Mouse (Mus musculus) layer of hippocampus, adult 18-20 months (tissue): ENCODE measurements around the gene Slfn1. TPM values are rescaled to one million over a fixed set of nuclear protein-coding genes. Genes with fewer than 3 reads are reported as not detected.

ENCODE experiments used
- total RNA-seq, 2 experiments: library from RNA; stranded (reverse); gene quantifications; 2 replicates each; pipeline ENCODE4 v1.2.3; 2021

Gene Slfn1
- total RNA-seq, 2 experiments from 2014 or later, result not detected

Other genes with a start within 250 kb of the Slfn1 start
- 10 to 100 TPM in 1 of 2 experiments, 1 to 10 TPM in 1; 9.7 to 12.0 TPM for gene Rffl, start 245.6 kb upstream of the Slfn1 start, total RNA-seq
- 10 to 100 TPM; 14.7 to 18.0 TPM for gene Rad51d, start 226.2 kb upstream of the Slfn1 start, total RNA-seq
- not detected for gene Fndc8, start 224.7 kb upstream of the Slfn1 start, total RNA-seq
- 10 to 100 TPM; 33.6 to 37.6 TPM for gene Nle1, start 208.4 kb upstream of the Slfn1 start, total RNA-seq
- 1 to 10 TPM in 1 of 2 experiments, under 1 TPM in 1; 0.79 to 1.1 TPM for gene Unc45b, start 206.3 kb upstream of the Slfn1 start, total RNA-seq
- gene Slfn5, start 165.5 kb upstream of the Slfn1 start, total RNA-seq, result 1 to 10 TPM; 2.9 to 3.4 TPM
- gene Slfn9, start 125.0 kb upstream of the Slfn1 start, total RNA-seq, result under 1 TPM; 0.10 to 0.36 TPM
- gene Slfn8, start 96.0 kb upstream of the Slfn1 start, total RNA-seq, result under 1 TPM; 0.32 to 0.46 TPM
- 1 to 10 TPM in 1 of 2 experiments, under 1 TPM in 1; 0.62 to 1.1 TPM for gene Slfn2, start 51.7 kb upstream of the Slfn1 start, total RNA-seq
- gene Slfn4, start 58.3 kb downstream of the Slfn1 start, total RNA-seq, result under 1 TPM in 1 of 2 experiments, not detected in 1; 0.17 TPM
- gene Slfn3, start 74.5 kb downstream of the Slfn1 start, total RNA-seq, result under 1 TPM; 0.48 to 0.52 TPM
- gene Slfn14, start 169.9 kb downstream of the Slfn1 start, total RNA-seq, result not detected
- 100 to 1,000 TPM; 320 to 324 TPM for gene Ap2b1, start 182.2 kb downstream of the Slfn1 start, total RNA-seq
- gene Pex12, start 185.7 kb downstream of the Slfn1 start, total RNA-seq, result 10 to 100 TPM in 1 of 2 experiments, 1 to 10 TPM in 1; 9.9 to 12.9 TPM